Mouse (Mus musculus): ENCODE measurements around the gene Ankrd34a.

DNA sequence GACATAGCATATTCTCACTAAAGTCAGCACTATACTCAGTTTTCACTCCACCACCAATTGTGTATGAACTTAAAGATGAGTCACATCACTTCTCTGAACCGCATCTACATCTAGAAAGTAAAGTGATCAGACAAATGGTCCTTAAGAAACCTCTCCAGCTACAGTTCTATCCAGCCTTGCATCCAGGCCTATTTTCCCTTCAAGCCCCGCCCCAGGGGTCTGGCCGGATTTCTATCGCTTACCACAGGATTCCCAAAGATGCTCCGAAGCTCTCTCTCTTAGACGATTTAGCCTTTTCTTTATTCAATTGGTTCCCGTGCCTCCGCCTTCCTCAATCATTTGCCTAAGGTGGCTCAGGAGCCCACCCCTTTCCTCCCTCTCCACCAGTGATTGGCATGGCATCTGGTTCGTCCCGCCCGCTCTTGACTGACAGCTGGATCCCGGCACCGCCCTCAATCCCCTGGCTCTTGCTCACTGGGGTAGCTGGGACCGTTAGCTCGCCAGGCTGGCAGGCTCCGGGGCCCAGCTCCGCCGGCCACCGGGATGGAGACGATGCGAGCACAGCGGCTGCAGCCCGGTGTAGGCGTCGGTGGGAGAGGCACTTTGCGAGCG lies 4.3 kb downstream of the Ankrd34a start, which contains the start of gene Lix1l:
- TF ChIP-seq CTCF (IDR thresholded peaks at IDR 0.05; ENCODE audit: low read depth) (no peak), EP300 (IDR thresholded peaks at IDR 0.05; ENCODE audit: low read depth) (no peak)

All from heart, postnatal 0 days (tissue).